Mouse (Mus musculus) mouse trophoblast stem cell (cell line): Measurements from ENCODE around the gene Ttc30a1.
"Not testable (repeated sequence)": the region's sequence is repeated elsewhere in the genome, so short reads cannot be mapped to it uniquely, and the experiment has no call there.

Experiments used
- in situ Hi-C, 2 experiments: fragments of 300-500 bp; cut with MseI, MboI; formaldehyde crosslinking; loops; 2 replicates in 1 of 2; 3 replicates in 1 of 2; pipeline ENCODE4 v1.15.1; 2025

The Ttc30a1 gene

DNA sequence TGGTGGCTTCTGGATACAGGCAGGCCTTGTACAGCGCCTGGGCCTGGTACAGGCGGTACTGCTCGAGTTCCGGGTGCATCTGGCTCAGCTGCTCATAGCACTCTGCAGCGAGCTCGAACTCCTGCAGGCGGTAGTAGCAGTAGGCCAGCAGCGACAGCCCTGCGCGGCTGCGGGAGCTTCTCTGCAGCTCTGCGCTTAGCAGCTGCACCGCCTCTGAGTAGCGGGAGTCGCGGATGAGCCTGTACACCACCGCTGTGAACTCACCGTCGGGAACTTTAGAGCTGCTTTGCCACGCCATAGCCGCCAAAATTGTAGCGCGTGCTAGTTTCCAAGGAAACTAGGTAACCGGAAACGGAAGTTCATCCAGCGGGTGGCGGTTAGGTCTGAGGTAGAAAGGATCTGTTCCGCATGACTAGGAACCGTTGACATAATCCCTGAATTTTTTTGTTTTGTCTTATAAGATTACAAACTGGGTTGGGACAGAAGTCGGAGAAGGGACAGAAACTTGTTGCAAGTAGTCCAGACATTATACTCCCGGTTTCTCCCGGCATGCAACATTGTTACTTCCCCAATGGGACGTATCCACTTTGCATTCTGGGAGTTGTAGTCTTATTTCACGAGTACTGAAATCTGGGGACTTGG, at the start of gene Ttc30a1:
TSS of gene Ttc30a1 (minus strand) at position 528 of the 642 bp plus-strand sequence.
- in situ Hi-C loops, result not testable (repeated sequence)

DNA sequence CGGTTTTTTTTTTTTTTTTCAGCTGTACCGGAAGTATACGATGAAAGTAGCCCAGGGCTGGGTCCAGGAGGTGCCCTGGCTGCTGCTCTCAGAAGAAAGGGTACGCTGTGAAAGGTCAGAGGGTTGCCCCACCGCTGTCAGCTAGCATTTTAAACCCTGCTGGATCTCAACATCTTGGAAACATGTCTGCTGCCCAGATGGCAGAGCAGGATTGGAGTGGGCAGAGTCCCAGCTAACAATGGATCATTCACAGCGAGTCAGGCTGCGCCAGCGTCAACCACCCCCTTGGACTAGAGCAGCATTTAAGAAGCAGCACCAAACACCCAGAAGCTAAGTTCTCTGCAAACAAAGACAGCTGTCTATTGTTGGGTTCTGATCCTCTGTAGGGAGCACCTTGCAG, 48.3 kb upstream of the Ttc30a1 start:
- in situ Hi-C loops, result no loop called here

DNA sequence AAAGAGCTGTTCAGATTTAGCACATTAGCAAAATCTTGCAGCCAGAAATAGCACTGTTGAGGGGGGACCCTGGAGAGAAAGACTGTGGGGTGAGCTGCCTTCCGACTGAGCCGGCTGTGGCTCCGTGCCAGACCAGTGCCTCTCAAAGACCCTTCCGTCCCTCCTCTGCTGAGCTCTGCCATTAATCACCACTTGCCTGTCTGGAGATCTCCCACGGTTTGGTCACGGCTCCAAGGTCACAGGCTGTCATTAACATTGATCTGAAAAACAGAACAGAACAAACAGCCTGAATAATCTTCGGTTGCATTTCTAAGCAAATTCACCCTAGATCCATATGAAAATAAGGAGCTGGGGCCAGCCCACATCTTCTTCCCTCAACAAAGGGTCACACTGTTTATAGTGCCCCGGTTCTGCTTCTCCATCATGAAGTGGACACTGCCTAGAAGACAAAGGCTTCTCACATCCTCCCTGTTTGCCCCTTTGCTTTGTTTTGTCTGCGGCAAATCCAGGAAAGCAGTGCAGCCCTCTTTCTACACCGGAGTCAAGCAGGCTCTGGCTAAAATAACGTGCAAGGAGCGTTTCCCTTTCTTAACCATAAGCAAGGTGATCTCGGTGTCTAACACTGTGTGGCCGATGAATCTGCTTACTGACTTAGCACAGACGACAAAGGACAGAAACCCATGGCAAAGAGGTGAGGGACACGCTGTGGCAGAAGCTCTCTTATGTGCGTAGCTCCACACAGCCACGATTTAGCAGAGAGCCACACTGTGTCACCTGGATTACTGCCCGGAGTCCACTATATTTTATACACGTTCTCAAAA, 47.5 kb upstream of the Ttc30a1 start:
- in situ Hi-C loops, result no loop called here

- in situ Hi-C loops, result no loop called here
Measured at GRCm38 (mm10) chr2:76016890-76017289, 35.1 kb upstream of the Ttc30a1 start.

GRCm38 (mm10) chr2:76016136-76016535, 34.4 kb upstream of the Ttc30a1 start:
- in situ Hi-C loops, result no loop called here

- in situ Hi-C loops, result no loop called here
Measured at GRCm38 (mm10) chr2:76015460-76015859, 33.7 kb upstream of the Ttc30a1 start.

- in situ Hi-C loops, result no loop called here
Measured at GRCm38 (mm10) chr2:76014659-76015058, 32.9 kb upstream of the Ttc30a1 start.

DNA sequence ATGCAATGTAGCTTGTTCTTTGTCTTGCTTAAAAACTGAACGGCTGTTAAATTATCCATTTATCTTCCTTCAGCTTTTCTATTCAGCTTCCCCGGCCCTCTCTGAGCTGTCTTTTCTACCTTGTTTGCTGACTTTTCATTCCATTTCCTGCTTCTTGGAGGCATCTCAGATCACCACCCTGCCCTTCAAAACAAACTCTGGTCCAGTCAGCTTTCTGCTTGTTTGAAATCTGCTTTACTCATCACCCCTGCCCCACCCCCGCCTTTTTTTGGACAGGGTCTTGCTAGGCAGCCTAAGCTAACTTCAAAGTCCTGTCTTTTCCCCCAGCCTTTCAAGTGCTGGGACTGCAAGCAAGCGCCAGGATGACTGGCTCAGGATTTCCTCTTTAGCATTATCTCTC, 24.4 kb upstream of the Ttc30a1 start:
- in situ Hi-C loops, result no loop called here

- in situ Hi-C loops, result no loop called here
Measured at GRCm38 (mm10) chr2:76002899-76003298, 21.1 kb upstream of the Ttc30a1 start.

DNA sequence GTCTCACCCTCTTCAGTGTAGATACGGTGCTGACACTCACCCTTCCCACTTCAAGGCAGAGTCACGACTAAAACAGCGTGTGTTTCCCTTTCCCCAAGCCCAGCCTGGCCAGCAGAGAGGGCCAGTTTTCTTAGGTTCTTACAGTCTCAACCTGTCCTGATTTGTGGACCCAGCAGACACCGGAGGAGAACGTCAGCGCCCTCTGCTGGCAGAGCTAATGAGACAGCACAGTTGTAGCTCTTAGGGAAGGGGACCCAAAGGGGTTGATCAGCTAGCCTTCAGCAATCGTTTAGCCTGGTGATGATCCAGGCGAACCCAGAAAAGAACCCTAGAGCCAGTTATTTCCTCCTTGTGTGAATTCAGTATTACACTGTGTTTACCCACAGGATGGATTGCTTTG, 19.6 kb upstream of the Ttc30a1 start:
- in situ Hi-C loops, result no loop called here

DNA sequence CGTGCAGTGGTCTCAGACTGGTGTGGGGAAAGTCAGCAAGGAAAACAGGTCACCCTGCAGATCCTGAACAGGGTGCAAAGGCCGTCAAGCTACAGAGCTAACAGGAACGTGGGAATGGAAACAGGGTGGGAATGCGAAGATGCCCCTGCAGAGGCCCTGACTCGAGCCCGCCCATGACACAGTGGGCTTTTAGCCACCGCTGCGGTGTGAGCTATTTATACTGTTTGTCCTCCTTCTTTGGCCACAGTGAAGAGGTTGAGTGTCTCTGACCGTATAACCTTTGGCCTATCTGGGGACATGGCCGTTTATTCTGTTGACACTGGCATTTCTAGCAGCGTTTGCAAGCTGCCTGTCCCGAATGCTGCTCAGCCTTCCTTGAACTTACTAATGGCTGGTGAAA, 17.9 kb upstream of the Ttc30a1 start:
- in situ Hi-C loops, result no loop called here

DNA sequence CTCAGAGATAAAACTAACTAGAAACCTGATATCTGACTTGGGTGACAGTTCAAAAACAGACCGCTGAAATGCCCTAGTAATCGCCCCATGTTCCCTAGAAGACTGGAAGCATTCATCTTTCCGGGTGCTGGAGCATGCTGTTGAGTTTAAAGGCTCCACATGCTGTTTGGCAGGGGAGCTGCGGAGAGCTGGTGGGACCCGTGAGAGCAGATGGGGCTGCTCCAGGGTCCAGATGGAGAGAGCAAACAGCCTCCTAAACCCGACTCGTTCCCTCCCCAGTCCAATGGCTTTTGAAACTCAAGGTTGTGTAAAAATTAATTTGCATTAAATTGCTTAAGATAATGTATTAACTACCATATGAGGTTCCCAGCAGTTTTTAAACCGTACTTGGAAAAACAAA, 16.9 kb upstream of the Ttc30a1 start:
- in situ Hi-C loops, result no loop called here

DNA sequence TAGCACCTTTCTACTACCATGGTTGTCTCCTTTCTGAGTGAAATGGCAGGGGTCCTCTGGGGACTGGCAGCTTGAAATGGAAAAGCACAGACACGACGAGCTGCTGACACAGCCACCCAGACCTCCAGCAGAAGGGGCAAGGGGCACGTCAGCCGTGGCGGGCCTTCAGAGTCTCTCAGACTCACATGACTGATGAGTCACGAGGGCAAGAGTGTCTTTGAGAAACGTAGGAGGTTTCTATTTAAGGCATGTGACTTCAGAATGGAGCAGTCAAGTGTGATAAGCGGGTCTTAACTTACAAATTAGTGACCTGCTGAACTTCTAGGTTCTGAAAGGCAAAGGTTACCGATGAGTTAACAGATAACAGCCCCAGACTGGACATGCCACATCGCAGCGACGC, 16.0 kb upstream of the Ttc30a1 start:
- in situ Hi-C loops, result no loop called here

- in situ Hi-C loops, result loop anchor here in 1 of 2 experiments (5.0 kb wide), 1 partner anchor 77 kb away; no protein-coding TSS in a partner anchor
Measured at GRCm38 (mm10) chr2:75994841-75995240, 13.1 kb upstream of the Ttc30a1 start.

GRCm38 (mm10) chr2:75991581-75992205, 9.9 kb upstream of the Ttc30a1 start:
- in situ Hi-C loops, result loop anchor here in 1 of 2 experiments (5.0 kb wide), 1 partner anchor 81 kb away; no protein-coding TSS in a partner anchor

- in situ Hi-C loops, result loop anchor here in 1 of 2 experiments (5.0 kb wide), 1 partner anchor 81 kb away; no protein-coding TSS in a partner anchor
Measured at GRCm38 (mm10) chr2:75990885-75991539, 9.2 kb upstream of the Ttc30a1 start.

- in situ Hi-C loops, result loop anchor here (5.0 kb wide), 1 partner anchor 83 kb away; no protein-coding TSS in a partner anchor
Measured at GRCm38 (mm10) chr2:75989694-75990093, 7.9 kb upstream of the Ttc30a1 start.

- in situ Hi-C loops, result loop anchor here in 1 of 2 experiments (5.0 kb wide), 1 partner anchor 83 kb away; no protein-coding TSS in a partner anchor
Measured at GRCm38 (mm10) chr2:75988779-75989363, 7.1 kb upstream of the Ttc30a1 start.

GRCm38 (mm10) chr2:75988378-75988777, 6.6 kb upstream of the Ttc30a1 start:
- in situ Hi-C loops, result loop anchor here in 1 of 2 experiments (5.0 kb wide), 1 partner anchor 84 kb away; no protein-coding TSS in a partner anchor

- in situ Hi-C loops, result loop anchor here in 1 of 2 experiments (5.0 kb wide), 1 partner anchor 85 kb away; no protein-coding TSS in a partner anchor
Measured at GRCm38 (mm10) chr2:75987739-75988138, 6.0 kb upstream of the Ttc30a1 start.

DNA sequence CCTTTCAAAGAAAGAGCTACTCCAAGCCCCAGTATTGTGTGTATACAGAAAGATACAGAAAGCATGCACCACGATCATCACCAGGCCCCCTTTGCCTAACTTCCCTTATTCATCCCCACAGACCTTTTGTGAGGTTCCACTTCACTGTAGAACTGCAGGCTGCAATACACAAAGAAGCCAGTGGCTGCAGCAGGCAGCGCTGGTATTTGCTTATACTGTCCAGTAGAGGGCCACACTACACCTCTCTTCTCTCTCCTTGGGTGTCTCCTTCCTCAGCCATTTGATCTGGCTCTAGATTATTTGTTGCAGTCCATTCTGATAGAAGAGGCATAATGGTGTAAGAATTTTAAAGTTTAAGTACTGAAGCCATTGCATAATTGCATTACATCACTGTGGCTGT, 3.4 kb upstream of the Ttc30a1 start:
- in situ Hi-C loops, result loop anchor here in 1 of 2 experiments (5.0 kb wide), 1 partner anchor 87 kb away; no protein-coding TSS in a partner anchor
